Mouse (Mus musculus): ENCODE results near the gene Hoxc12. TPM values are rescaled to one million over a fixed set of nuclear protein-coding genes. Genes with fewer than 3 reads are reported as not detected.

The Hoxc12 gene
- not detected for total RNA-seq (2021)
- long read RNA-seq, experiment 1: 0 reads
- long read RNA-seq, experiment 2: 0 reads

GRCm38 (mm10) chr15:102936279-102936972 lies at the start of gene Hoxc12:
Gene Hoxc12 (plus strand): TSS chr15:102936757.
- DNase-seq (ENCODE audit: low spot score in 2 of 2): no peak

GRCm38 (mm10) chr15:102895115-102895514 lies 41.4 kb upstream of the Hoxc12 start:
- DNase-seq (ENCODE audit: low spot score in 2 of 2): no peak

GRCm38 (mm10) chr15:102904946-102905345 lies 31.6 kb upstream of the Hoxc12 start:
- DNase-seq (ENCODE audit: low spot score in 2 of 2): no peak

GRCm38 (mm10) chr15:102909536-102909935 lies 27.0 kb upstream of the Hoxc12 start:
- DNase-seq (ENCODE audit: low spot score in 2 of 2): no peak

GRCm38 (mm10) chr15:102910038-102910437 lies 26.5 kb upstream of the Hoxc12 start:
- no peak for DNase-seq (ENCODE audit: low spot score in 2 of 2)

- DNase-seq (ENCODE audit: low spot score in 2 of 2): no peak
Measured at GRCm38 (mm10) chr15:102910496-102911095, 26.0 kb upstream of the Hoxc12 start.

- no peak for DNase-seq (ENCODE audit: low spot score in 2 of 2)
Measured at GRCm38 (mm10) chr15:102913038-102913585, 23.4 kb upstream of the Hoxc12 start.

GRCm38 (mm10) chr15:102917972-102918572 lies 18.5 kb upstream of the Hoxc12 start:
- no peak for DNase-seq (ENCODE audit: low spot score in 2 of 2)

GRCm38 (mm10) chr15:102918611-102919265 lies 17.8 kb upstream of the Hoxc12 start:
- DNase-seq (ENCODE audit: low spot score in 2 of 2): no peak

- DNase-seq (ENCODE audit: low spot score in 2 of 2): no peak
Measured at GRCm38 (mm10) chr15:102919336-102920180, 17.0 kb upstream of the Hoxc12 start.

- no peak for DNase-seq (ENCODE audit: low spot score in 2 of 2)
Measured at GRCm38 (mm10) chr15:102920619-102921018, 15.9 kb upstream of the Hoxc12 start.

GRCm38 (mm10) chr15:102921053-102922011 lies 15.2 kb upstream of the Hoxc12 start, which contains the start of gene Hoxc13:
Gene Hoxc13 (plus strand): TSS chr15:102921103.
- no peak for DNase-seq (ENCODE audit: low spot score in 2 of 2)

GRCm38 (mm10) chr15:102922012-102922362 lies 14.6 kb upstream of the Hoxc12 start:
- DNase-seq (ENCODE audit: low spot score in 2 of 2): no peak

- DNase-seq (ENCODE audit: low spot score in 2 of 2): no peak
Measured at GRCm38 (mm10) chr15:102922636-102923500, 13.7 kb upstream of the Hoxc12 start.

- DNase-seq (ENCODE audit: low spot score in 2 of 2): no peak
Measured at GRCm38 (mm10) chr15:102927032-102927645, 9.4 kb upstream of the Hoxc12 start.

GRCm38 (mm10) chr15:102931706-102932358 lies 4.7 kb upstream of the Hoxc12 start:
- DNase-seq (ENCODE audit: low spot score in 2 of 2): no peak

GRCm38 (mm10) chr15:102934438-102934837 lies 2.1 kb upstream of the Hoxc12 start:
- no peak for DNase-seq (ENCODE audit: low spot score in 2 of 2)

- no peak for DNase-seq (ENCODE audit: low spot score in 2 of 2)
Measured at GRCm38 (mm10) chr15:102934897-102935296, 1.7 kb upstream of the Hoxc12 start.

All from layer of hippocampus, postnatal 14 days (tissue).